Mouse (Mus musculus) C2C12 (cell line): ENCODE data around the gene Agt. TPM values are rescaled to one million over a fixed set of nuclear protein-coding genes. Genes with fewer than 3 reads are reported as not detected.

Experiments used
- H3K27me3 ChIP-seq: one replicate; pipeline ENCODE4 v1.6.1; 2011; ENCODE audit not compliant: control insufficient read depth, insufficient read depth, insufficient read length
- H3K36me3 ChIP-seq: one replicate; pipeline ENCODE4 v1.6.1; 2011; ENCODE audit not compliant: control insufficient read depth, insufficient read depth
- H3K4me3 ChIP-seq: one replicate; pipeline ENCODE4 v1.5.1; 2011; ENCODE audit warnings: mild to moderate bottlenecking, control low read depth; ENCODE audit not compliant: poor library complexity, insufficient read depth, severe bottlenecking
- H3K79me2 ChIP-seq: one replicate; pipeline ENCODE4 v1.6.1; 2011; ENCODE audit not compliant: control insufficient read depth, insufficient read depth
- H3K79me3 ChIP-seq: one replicate; pipeline ENCODE4 v1.6.1; 2011; ENCODE audit warnings: low read depth, control low read depth
- H3ac ChIP-seq: one replicate; pipeline ENCODE3; 2011; ENCODE audit warnings: low read depth; ENCODE audit not compliant: control insufficient read depth, insufficient read length
- CEBPB ChIP-seq: IDR thresholded peaks from one replicate; pipeline ENCODE4 v1.6.1; 2011; ENCODE audit warnings: low read depth, mild to moderate bottlenecking, control low read depth, moderate library complexity
- CTCF ChIP-seq: IDR thresholded peaks from one replicate; pipeline ENCODE4 v1.5.1; 2011; ENCODE audit not compliant: control insufficient read depth, insufficient read depth, insufficient read length
- FOSL1 ChIP-seq: IDR thresholded peaks from one replicate; pipeline ENCODE4 v1.8.0; 2011; ENCODE audit warnings: mild to moderate bottlenecking, low read length; ENCODE audit not compliant: poor library complexity, insufficient read depth, severe bottlenecking
- MAX ChIP-seq: IDR thresholded peaks from one replicate; pipeline ENCODE4 v1.6.1; 2011; ENCODE audit warnings: mild to moderate bottlenecking, control low read depth
- MYOD1 ChIP-seq: IDR thresholded peaks from one replicate; pipeline ENCODE4 v1.6.1; 2011; ENCODE audit warnings: low read depth; ENCODE audit not compliant: control insufficient read depth, insufficient read length
- MYOG ChIP-seq: IDR thresholded peaks from one replicate; pipeline ENCODE4 v1.6.1; 2011; ENCODE audit not compliant: control insufficient read depth, insufficient read length; ENCODE audit errors: extremely low read depth
- USF1 ChIP-seq: IDR thresholded peaks from one replicate; pipeline ENCODE4 v1.6.1; 2011; ENCODE audit warnings: low read depth, mild to moderate bottlenecking, control low read depth, moderate library complexity
- polyA plus RNA-seq: library from polyadenylated mRNA; unstranded; fragments of >200 nt; fragmentation: generic; extraction: Trizol; gene quantifications from one replicate; pipeline ENCODE4 v1.2.1, GENCODE M21; 2012; ENCODE audit warnings: missing spikeins

Agt gene
- polyA plus RNA-seq, 1 experiment, result not detected

DNA sequence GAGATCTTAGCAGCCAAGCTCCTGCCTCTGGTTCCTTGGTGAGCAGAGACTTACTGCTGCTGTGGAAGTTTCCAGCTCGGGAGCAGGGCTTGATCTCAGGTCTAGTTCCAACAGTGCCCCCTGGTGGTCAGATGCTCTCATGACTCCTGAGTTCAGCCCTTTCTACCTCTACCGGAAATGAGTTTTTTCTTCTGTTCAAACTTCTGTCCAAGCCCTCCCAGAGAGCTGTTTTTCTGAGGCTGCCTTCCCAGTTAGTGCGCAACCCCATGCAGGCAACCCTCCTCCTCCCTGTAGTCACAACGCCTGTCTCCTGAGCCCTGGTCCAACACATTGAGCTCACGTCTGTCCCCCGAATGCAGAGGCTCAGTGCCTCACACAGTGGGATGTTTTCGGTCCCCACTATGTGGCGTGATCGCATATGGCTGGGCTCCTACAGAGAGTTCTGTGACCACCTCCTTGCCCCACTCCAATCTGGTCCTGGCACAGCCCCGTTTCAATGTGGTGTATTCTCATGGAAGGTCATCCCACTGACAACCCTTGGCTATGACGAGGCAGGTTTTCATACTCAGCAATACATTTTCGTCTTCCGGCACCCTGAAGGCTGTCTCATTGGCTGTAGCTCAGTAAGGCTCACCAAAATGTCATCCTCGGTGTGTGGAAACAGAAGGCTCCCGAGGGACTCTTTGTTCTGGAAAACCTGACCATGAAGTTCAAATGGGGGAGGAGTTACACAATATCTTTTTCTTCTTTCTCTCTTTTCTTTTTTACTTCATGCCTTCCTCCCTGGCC is 4.2 kb upstream of the Agt start:
- TF ChIP-seq CEBPB, result no peak
- peak; percentile 52 for TF ChIP-seq CTCF
- H3K36me3 ChIP-seq, result no peaks in the 10 kb centered on the region
- no peak overlapping the region for H3K4me3 ChIP-seq
- H3K79me2 ChIP-seq, result no peaks in the 10 kb centered on the region
- peaks cover 33% of the 10 kb centered on the region for H3K27me3 ChIP-seq
- H3K79me3 ChIP-seq, result no peaks in the 10 kb centered on the region
- no peak overlapping the region for H3ac ChIP-seq

DNA sequence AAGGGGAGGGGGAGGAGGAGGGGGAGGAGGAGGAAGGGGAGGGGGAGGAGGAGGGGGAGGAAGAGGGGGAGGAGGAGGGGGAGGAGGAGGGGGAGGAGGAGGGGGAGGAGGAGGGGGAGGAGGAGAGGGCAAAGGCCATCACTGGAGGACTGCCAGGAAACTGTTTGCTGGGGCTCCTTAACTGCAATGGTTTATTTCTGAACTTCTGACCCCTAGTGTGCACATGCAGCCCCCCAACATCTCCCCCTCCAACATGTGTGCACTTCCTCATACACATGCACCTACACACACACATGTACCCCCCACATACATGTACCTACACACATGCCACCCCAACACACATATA is 2.9 kb upstream of the Agt start:
- TF ChIP-seq CTCF (no peak), MAX (no peak), FOSL1 (no peak), CEBPB (no peak), MYOD1 (no peak), MYOG (no peak), USF1 (no peak)
- H3K36me3 ChIP-seq, result no peaks in the 10 kb centered on the region
- H3K4me3 ChIP-seq, result no peak overlapping the region
- H3K79me3 ChIP-seq, result no peaks in the 10 kb centered on the region
- no peak overlapping the region for H3ac ChIP-seq
- H3K27me3 ChIP-seq, result peaks cover 38% of the 10 kb centered on the region
- H3K79me2 ChIP-seq, result no peaks in the 10 kb centered on the region

- Histone ChIP-seq H3K36me3 (no peaks in the 10 kb centered on the region), H3K79me3 (no peaks in the 10 kb centered on the region), H3K27me3 (peaks cover 42% of the 10 kb centered on the region), H3K79me2 (no peaks in the 10 kb centered on the region), H3ac (no peak overlapping the region), H3K4me3 (no peak overlapping the region)
- TF ChIP-seq CTCF, result no peak
- TF ChIP-seq MAX, result no peak
- no peak for TF ChIP-seq CEBPB
- TF ChIP-seq MYOD1, result no peak
- TF ChIP-seq USF1, result no peak
- no peak for TF ChIP-seq FOSL1
- TF ChIP-seq MYOG, result no peak
These were observed 2.4 kb upstream of the Agt start for GRCm38 (mm10) chr8:124571732-124572429.

- H3K36me3 ChIP-seq, result no peaks in the 10 kb centered on the region
- TF ChIP-seq MAX, result no peak
- peak; percentile 46 for TF ChIP-seq USF1
- no peak overlapping the region for H3ac ChIP-seq
- H3K4me3 ChIP-seq, result no peak overlapping the region
- H3K27me3 ChIP-seq, result peaks cover 43% of the 10 kb centered on the region
- no peaks in the 10 kb centered on the region for H3K79me2 ChIP-seq
- no peaks in the 10 kb centered on the region for H3K79me3 ChIP-seq
These were observed 406 bp downstream of the Agt start for GRCm38 (mm10) chr8:124569100-124569499.

DNA sequence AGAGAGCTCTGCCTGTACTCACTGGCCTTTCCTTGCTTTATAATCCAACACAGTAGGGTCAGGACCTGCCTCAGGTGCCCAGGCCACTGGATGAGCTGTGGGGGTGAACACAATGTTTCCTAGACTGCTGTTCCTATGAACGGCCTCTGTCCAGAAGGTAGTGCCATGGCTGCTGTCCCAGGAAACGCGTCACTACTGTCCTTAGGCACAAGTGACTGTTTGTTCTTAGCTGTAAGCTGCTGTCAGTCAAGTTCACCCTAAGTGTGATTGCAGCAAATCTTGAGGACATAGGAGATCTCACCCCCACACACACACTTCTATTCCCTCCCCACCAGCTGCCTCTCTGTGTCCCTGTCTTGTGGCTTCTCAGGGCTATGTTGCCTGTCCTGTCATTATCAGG is 1.9 kb downstream of the Agt start:
- no peak overlapping the region for H3ac ChIP-seq
- H3K27me3 ChIP-seq, result peaks cover 58% of the 10 kb centered on the region
- no peak overlapping the region for H3K4me3 ChIP-seq
- H3K36me3 ChIP-seq, result no peaks in the 10 kb centered on the region
- no peaks in the 10 kb centered on the region for H3K79me2 ChIP-seq
- no peak for TF ChIP-seq MYOD1
- TF ChIP-seq USF1, result no peak
- no peak for TF ChIP-seq CEBPB
- no peak for TF ChIP-seq FOSL1
- no peak for TF ChIP-seq CTCF
- TF ChIP-seq MAX, result no peak
- no peak for TF ChIP-seq MYOG
- H3K79me3 ChIP-seq, result no peaks in the 10 kb centered on the region

DNA sequence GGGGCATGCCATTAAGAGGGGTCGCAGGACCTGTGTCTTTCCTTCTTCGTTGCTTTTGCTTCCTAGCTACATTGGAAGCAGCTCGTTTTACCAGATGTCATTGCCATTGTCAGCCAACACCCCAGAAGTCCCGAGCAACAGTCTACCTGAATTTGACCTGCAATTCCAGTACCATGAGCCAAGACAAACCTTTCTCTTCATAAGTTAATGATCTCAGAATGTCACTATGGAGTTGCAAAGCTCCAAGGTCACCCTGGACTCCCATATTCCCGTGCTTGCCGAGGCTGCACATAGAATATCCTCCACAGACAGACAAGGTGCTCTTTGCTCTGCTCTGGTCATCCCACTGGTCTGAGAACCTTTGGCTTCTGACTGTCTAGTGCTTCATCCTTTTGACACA is 2.4 kb downstream of the Agt start:
- Histone ChIP-seq H3ac (no peak overlapping the region), H3K27me3 (peaks cover 60% of the 10 kb centered on the region)
- TF ChIP-seq USF1 (no peak), MAX (no peak), MYOD1 (no peak), MYOG (no peak), FOSL1 (no peak), CTCF (no peak), CEBPB (no peak)

More for the DNA sequence above, 2.4 kb downstream of the Agt start:
- Histone ChIP-seq H3K36me3 (no peaks in the 10 kb centered on the region), H3K79me3 (no peaks in the 10 kb centered on the region), H3K79me2 (no peaks in the 10 kb centered on the region), H3K4me3 (no peak overlapping the region)
